Mouse (Mus musculus) testis, adult 2 months (tissue): ENCODE measurements at regions not wholly inside any gene's neighbourhood (a gene's known extent, or its start where the extent isn't known, plus 50 kb on each side); places are given as distances from the start of the nearest gene placed in this dataset.
A peak's percentile ranks its signal among the peaks of the same experiment; 100 is the strongest.
"Not testable (repeated sequence)": the region's sequence is repeated elsewhere in the genome, so short reads cannot be mapped to it uniquely, and the experiment has no call there.

ENCODE experiments used
- H3K27ac ChIP-seq: fragments of 200-500 bp; 2 replicates; pipeline ENCODE4 v1.5.1; 2012; ENCODE audit warnings: low read depth, low read length; ENCODE audit not compliant: control insufficient read depth, insufficient read depth
- H3K27me3 ChIP-seq: fragments of 200-500 bp; 2 replicates; pipeline ENCODE4 v1.6.1; 2012; ENCODE audit warnings: mild to moderate bottlenecking, low read length, moderate library complexity; ENCODE audit not compliant: control insufficient read depth, insufficient read depth
- H3K36me3 ChIP-seq: fragments of 200-500 bp; 2 replicates; pipeline ENCODE4 v1.6.1; 2012; ENCODE audit warnings: mild to moderate bottlenecking, low read length; ENCODE audit not compliant: control insufficient read depth, insufficient read depth
- H3K4me1 ChIP-seq: fragments of 200-500 bp; 2 replicates; pipeline ENCODE4 v1.6.1; 2012; ENCODE audit warnings: low read length; ENCODE audit not compliant: control insufficient read depth, insufficient read depth
- H3K4me3 ChIP-seq: fragments of 200-500 bp; 2 replicates; pipeline ENCODE4 v1.5.1; 2012; ENCODE audit warnings: low read depth, mild to moderate bottlenecking, low read length, moderate library complexity, mixed read lengths; ENCODE audit not compliant: control insufficient read depth
- CTCF ChIP-seq: fragments of 200-500 bp; IDR thresholded peaks from 2 replicates; pipeline ENCODE4 v1.5.1; 2012; ENCODE audit warnings: low read depth, mild to moderate bottlenecking, inconsistent platforms, low read length, moderate library complexity; ENCODE audit not compliant: control insufficient read depth, insufficient read depth, insufficient replicate concordance
- POLR2A ChIP-seq: fragments of 200-500 bp; IDR thresholded peaks from 2 replicates; pipeline ENCODE4 v1.6.1; 2012; ENCODE audit warnings: low read depth, mild to moderate bottlenecking, inconsistent platforms, low read length, moderate library complexity; ENCODE audit not compliant: control insufficient read depth

GRCm38 (mm10) chr9:116426269-116426999 is 251.3 kb upstream of the Tgfbr2 start:
- Histone ChIP-seq H3K36me3 (no peaks in the 10 kb centered on the region), H3K4me1 (no peaks in the 10 kb centered on the region; the same call in 1 of the 2 replicates), H3K27me3 (no peaks in the 10 kb centered on the region), H3K27ac (no peak overlapping the region), H3K4me3 (no peak overlapping the region)
- TF ChIP-seq CTCF (peak; percentile 85), POLR2A (no peak)

- not testable (repeated sequence) for H3K27me3 ChIP-seq, H3K4me1 ChIP-seq, H3K4me3 ChIP-seq, H3K27ac ChIP-seq, H3K36me3 ChIP-seq
These were observed 250.2 kb upstream of the Tgfbr2 start for GRCm38 (mm10) chr9:116425400-116425799.

DNA sequence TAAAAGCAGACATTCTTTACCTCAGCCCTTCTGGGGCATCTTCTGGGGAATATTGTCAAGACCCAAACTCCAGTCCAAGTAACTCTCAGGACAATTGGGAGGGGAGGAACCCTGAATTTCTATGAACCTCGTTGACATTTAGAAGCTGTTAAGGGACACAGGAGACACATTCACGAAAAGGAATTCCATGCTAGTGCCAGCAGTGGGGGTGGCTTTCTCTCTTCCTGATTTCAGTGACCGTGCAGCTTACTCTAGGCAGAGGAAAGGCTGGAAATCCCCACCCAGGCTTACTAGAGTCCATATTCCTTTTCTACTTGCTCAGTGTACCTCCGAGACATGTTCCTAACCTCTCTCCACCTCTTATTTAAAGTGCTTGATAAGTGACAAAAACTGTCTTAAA is 239.9 kb upstream of the Tgfbr2 start:
- no peaks in the 10 kb centered on the region for H3K36me3 ChIP-seq
- no peaks in the 10 kb centered on the region for H3K27me3 ChIP-seq
- no peak overlapping the region for H3K4me3 ChIP-seq
- H3K4me1 ChIP-seq: no peaks in the 10 kb centered on the region
- TF ChIP-seq POLR2A: no peak
- no peak for TF ChIP-seq CTCF
- no peak overlapping the region for H3K27ac ChIP-seq

GRCm38 (mm10) chr9:116411067-116411466 is 235.9 kb upstream of the Tgfbr2 start:
- Histone ChIP-seq H3K27ac (no peak overlapping the region), H3K4me3 (no peak overlapping the region), H3K27me3 (no peaks in the 10 kb centered on the region), H3K4me1 (no peaks in the 10 kb centered on the region), H3K36me3 (no peaks in the 10 kb centered on the region)
- TF ChIP-seq POLR2A: no peak
- TF ChIP-seq CTCF: no peak

DNA sequence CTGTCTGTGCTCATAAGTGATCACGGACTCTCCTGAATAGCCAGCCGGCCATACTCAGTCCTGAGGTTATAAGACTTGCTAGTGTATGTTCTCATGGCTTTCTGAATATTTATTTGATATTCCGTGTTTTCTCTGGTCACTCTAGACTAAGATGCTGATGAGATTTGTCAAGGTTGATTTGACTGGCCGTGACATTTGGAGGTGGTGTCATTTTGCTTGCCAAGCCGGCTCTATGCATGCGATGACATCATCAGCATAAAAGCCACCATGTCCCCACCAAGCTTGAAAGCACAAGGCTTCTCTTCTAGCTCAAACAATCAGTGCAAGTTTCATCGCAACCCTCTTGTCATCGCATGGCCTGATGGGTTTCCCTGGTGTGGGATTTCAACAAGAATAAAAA is 235.3 kb upstream of the Tgfbr2 start:
- H3K36me3 ChIP-seq: no peaks in the 10 kb centered on the region
- no peaks in the 10 kb centered on the region for H3K27me3 ChIP-seq
- TF ChIP-seq CTCF (no peak), POLR2A (no peak)

GRCm38 (mm10) chr9:116408116-116408515 is 233.0 kb upstream of the Tgfbr2 start:
- H3K36me3 ChIP-seq: no peaks in the 10 kb centered on the region

More for the DNA sequence above, 235.3 kb upstream of the Tgfbr2 start:
- Histone ChIP-seq H3K4me3 (no peak overlapping the region), H3K4me1 (no peaks in the 10 kb centered on the region), H3K27ac (no peak overlapping the region)

DNA sequence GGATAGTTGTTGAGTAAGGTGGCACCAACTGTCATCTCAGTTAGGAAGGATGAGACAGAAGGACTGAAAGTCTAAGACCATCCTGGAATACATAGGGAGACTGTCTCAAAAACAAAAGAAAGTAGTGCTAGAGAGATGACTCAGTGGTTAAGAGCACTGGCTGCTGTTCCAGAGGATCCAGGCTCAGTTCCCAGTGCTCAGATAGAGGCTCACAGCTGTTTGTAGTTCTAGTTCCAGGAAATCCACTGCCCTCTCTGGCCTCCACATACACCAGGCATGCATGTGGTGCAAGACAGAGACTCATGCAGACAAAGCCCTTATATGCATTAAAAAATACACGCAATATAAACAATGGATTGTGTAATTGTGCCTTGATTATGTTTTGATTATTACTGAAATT is 229.9 kb upstream of the Tgfbr2 start:
- TF ChIP-seq CTCF (no peak), POLR2A (no peak)
- H3K27me3 ChIP-seq: no peaks in the 10 kb centered on the region

More at GRCm38 (mm10) chr9:116408116-116408515, 233.0 kb upstream of the Tgfbr2 start:
- H3K4me3 ChIP-seq: no peak overlapping the region
- H3K27me3 ChIP-seq: no peaks in the 10 kb centered on the region
- TF ChIP-seq POLR2A (no peak), CTCF (no peak)
- no peak overlapping the region for H3K27ac ChIP-seq
- H3K4me1 ChIP-seq: no peaks in the 10 kb centered on the region

GRCm38 (mm10) chr9:116401821-116402220 is 226.7 kb upstream of the Tgfbr2 start:
- TF ChIP-seq CTCF (no peak), POLR2A (no peak)

More for the DNA sequence above, 229.9 kb upstream of the Tgfbr2 start:
- Histone ChIP-seq H3K4me1 (peaks cover 2% of the 10 kb centered on the region), H3K36me3 (no peaks in the 10 kb centered on the region), H3K27ac (no peak overlapping the region), H3K4me3 (no peak overlapping the region)

More at GRCm38 (mm10) chr9:116401821-116402220, 226.7 kb upstream of the Tgfbr2 start:
- no peaks in the 10 kb centered on the region for H3K27me3 ChIP-seq
- H3K4me3 ChIP-seq: no peak overlapping the region
- no peaks in the 10 kb centered on the region for H3K36me3 ChIP-seq
- peaks cover 2% of the 10 kb centered on the region for H3K4me1 ChIP-seq
- no peak overlapping the region for H3K27ac ChIP-seq
